Mouse (Mus musculus): ENCODE measurements around the gene Reg4.

DNA sequence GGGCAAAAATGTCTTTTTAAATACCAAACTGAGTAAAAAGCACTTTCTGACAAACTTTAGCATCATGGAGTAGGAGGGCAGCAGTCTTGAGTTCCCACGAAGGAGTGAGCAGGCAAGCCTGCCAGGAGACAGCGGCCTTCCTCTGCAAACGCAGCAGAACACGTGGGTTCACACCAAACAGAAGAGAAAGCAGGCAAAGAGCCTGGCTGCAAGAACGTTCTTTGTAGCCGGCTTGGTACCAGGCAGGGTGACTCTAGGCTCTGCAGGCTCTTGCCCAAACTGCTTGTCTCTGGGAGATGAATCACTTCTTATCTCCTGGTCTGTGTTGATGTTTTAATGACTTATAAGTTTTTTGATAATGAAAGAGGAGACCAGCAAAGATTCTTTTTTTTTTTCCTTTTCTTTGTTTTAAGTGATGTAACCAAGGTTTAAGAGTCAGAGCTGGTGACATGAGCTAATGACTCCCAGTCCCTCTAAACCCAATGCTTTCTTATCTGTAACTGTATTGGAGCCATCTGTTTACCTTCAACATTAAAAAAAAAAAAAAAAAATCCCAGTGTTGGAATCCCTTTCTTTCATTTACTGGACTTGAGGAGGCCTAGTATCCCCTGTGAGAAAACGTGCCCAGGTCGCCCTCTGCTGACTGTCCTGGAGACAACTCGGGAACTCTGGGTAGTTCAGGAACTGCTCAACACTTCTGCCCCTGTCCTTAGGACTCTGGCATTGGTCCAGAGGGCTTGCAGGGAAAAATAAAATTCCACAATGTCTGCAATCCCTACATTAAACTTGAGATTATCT, 2.0 kb downstream of the Reg4 start:
- TF ChIP-seq USF1 (IDR thresholded peaks at IDR 0.05; ENCODE audit: low read depth, low read length): no peak
- no peak for TF ChIP-seq POLR2A (IDR thresholded peaks at IDR 0.05; ENCODE audit: low read depth, low read length)
- TF ChIP-seq POLR2AphosphoS2 (IDR thresholded peaks at IDR 0.05; ENCODE audit: low read depth, low read length): no peak
- TF ChIP-seq JUND (conservative IDR thresholded peaks at IDR 0.05; ENCODE audit: low read depth, low read length): no peak
- TF ChIP-seq ZKSCAN1 (IDR thresholded peaks at IDR 0.05; ENCODE audit: borderline replicate concordance, low read depth, low read length): no peak

Measured in CH12.LX (cell line).